Mouse (Mus musculus): ENCODE data around the gene Creg1. TPM values are rescaled to one million over a fixed set of nuclear protein-coding genes. Genes with fewer than 3 reads are reported as not detected.

Gene Creg1
- polyA plus RNA-seq, 1 experiment from 2014 or later, result 38.2 TPM

DNA sequence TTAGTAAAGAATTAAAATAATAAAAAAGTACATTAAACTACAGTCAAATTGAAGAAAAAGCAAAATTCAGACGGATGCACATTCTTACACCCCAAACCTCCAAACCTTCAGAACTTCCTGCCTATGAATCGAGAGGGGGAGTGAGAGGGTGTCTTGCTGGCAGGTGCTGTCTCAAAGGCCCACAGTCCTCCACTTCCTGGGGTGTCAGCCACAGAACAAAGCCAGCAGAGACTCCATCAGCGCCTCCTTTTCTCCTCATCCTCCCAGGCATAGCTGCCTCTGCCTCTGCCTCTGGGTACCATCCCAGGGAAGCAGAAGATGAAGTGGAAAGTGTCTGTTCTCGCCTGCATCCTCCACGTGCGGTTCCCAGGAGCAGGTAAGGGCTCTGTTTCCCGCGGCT, 25.0 kb downstream of the Creg1 start, which contains the start of gene Cd247:
Gene Cd247 (plus strand): TSS at position 171 of the 400 bp plus-strand sequence.
- Histone ChIP-seq H3K9me3 (ENCODE audit: control insufficient read depth, low read length) (no peaks in the 10 kb centered on the region), H3K4me1 (replicated peaks; ENCODE audit: control insufficient read depth, insufficient read depth, low read length) (no peaks in the 10 kb centered on the region; the same call in 1 of the 2 replicates), H3K36me3 (ENCODE audit: control insufficient read depth, insufficient read depth, low read length) (no peaks in the 10 kb centered on the region), H3K4me3 (ENCODE audit: low read depth, low read length) (no peak within 1 kb of the TSS), H3K27ac (ENCODE audit: low read depth, low read length) (no peak within 1 kb of the TSS), H3K4me2 (replicated peaks; ENCODE audit: low read depth, low read length) (no peak within 1 kb of the TSS), H3K9ac (ENCODE audit: low read depth, low read length) (no peak within 1 kb of the TSS), H3K27me3 (ENCODE audit: control insufficient read depth, insufficient read depth, low read length) (peaks cover 13% of the 10 kb centered on the region)
- DNase-seq (ENCODE audit: low spot score), result no peak
- no peak for ATAC-seq (ENCODE audit: low FRiP score)
- WGBS, result 69% methylated on average over 8 of the region's 8 CpGs

DNA sequence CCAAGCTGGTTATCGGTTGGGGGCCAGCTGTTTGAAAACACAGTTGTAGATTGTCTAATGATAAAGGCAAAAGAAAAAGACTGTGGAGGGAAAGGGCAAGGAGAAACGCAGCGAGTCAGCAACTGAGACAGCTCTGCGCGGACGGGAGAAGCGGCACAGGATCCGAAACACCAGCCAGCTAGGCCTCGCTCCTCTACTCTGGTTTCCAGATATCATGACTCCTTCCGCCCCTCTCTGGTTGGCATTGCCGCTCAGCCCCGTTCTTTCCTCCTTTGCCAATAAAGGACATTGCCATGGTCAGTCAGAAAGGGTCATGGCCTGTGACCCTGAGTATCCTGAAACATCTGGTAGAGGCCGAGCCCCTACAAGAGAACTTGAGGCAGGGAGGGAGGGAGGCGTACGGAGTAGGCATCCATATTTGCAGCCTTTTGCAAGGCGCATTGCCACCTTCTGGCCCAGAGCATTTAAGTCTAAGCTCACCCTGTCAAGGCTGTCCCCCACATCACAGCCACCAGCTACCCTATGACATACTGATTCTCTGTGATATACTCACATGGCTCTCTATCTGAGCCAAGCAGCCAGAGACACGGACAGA, 25.6 kb downstream of the Creg1 start:
- no peak for DNase-seq (ENCODE audit: low spot score)
- Histone ChIP-seq H3K4me2 (replicated peaks; ENCODE audit: low read depth, low read length) (no peak overlapping the region), H3K4me3 (ENCODE audit: low read depth, low read length) (no peak overlapping the region), H3K36me3 (ENCODE audit: control insufficient read depth, insufficient read depth, low read length) (no peaks in the 10 kb centered on the region), H3K4me1 (replicated peaks; ENCODE audit: control insufficient read depth, insufficient read depth, low read length) (no peaks in the 10 kb centered on the region; the same call in 1 of the 2 replicates), H3K9ac (ENCODE audit: low read depth, low read length) (no peak overlapping the region), H3K27ac (ENCODE audit: low read depth, low read length) (no peak overlapping the region), H3K9me3 (ENCODE audit: control insufficient read depth, low read length) (no peaks in the 10 kb centered on the region), H3K27me3 (ENCODE audit: control insufficient read depth, insufficient read depth, low read length) (peaks cover 13% of the 10 kb centered on the region)
- WGBS, result 77% methylated on average over 17 of the region's 17 CpGs
- ATAC-seq (ENCODE audit: low FRiP score), result no peak

DNA sequence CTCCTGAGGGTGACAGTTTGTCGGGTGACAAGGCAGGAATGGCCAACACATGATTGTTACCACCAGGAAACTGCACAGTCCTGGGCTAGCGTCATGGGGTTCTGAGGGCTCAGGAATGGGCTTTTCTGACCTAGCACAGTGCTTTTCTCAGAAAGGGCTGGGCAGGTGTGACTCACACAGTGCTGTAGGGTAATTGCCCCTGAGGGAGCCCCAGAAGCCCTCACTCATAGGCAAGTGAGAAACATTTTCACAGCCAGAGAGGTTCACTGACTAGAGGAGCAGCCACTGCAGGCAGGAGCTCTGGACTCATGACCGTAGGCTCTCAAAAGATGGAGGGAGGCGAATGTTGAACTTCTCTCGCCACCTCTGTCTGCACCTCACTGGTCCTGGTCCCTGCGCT, 26.4 kb downstream of the Creg1 start:
- 92% methylated on average over 6 of the region's 6 CpGs for WGBS
- Histone ChIP-seq H3K9ac (ENCODE audit: low read depth, low read length) (no peak overlapping the region), H3K4me1 (replicated peaks; ENCODE audit: control insufficient read depth, insufficient read depth, low read length) (no peaks in the 10 kb centered on the region; the same call in 1 of the 2 replicates), H3K27me3 (ENCODE audit: control insufficient read depth, insufficient read depth, low read length) (peaks cover 13% of the 10 kb centered on the region), H3K9me3 (ENCODE audit: control insufficient read depth, low read length) (no peaks in the 10 kb centered on the region), H3K4me2 (replicated peaks; ENCODE audit: low read depth, low read length) (no peak overlapping the region), H3K36me3 (ENCODE audit: control insufficient read depth, insufficient read depth, low read length) (no peaks in the 10 kb centered on the region), H3K4me3 (ENCODE audit: low read depth, low read length) (no peak overlapping the region), H3K27ac (ENCODE audit: low read depth, low read length) (no peak overlapping the region)
- ATAC-seq (ENCODE audit: low FRiP score), result no peak
- DNase-seq (ENCODE audit: low spot score), result no peak

- Histone ChIP-seq H3K36me3 (ENCODE audit: control insufficient read depth, insufficient read depth, low read length) (no peaks in the 10 kb centered on the region), H3K27ac (ENCODE audit: low read depth, low read length) (no peak overlapping the region), H3K4me3 (ENCODE audit: low read depth, low read length) (no peak overlapping the region), H3K4me2 (replicated peaks; ENCODE audit: low read depth, low read length) (no peak overlapping the region), H3K9ac (ENCODE audit: low read depth, low read length) (no peak overlapping the region), H3K4me1 (replicated peaks; ENCODE audit: control insufficient read depth, insufficient read depth, low read length) (no peaks in the 10 kb centered on the region; the same call in 1 of the 2 replicates), H3K27me3 (ENCODE audit: control insufficient read depth, insufficient read depth, low read length) (peaks cover 13% of the 10 kb centered on the region), H3K9me3 (ENCODE audit: control insufficient read depth, low read length) (no peaks in the 10 kb centered on the region)
- DNase-seq (ENCODE audit: low spot score), result no peak
- WGBS, result 91% methylated on average over 17 of the region's 17 CpGs
- no peak for ATAC-seq (ENCODE audit: low FRiP score)
These were observed 27.1 kb downstream of the Creg1 start for GRCm38 (mm10) chr1:165790461-165791210.

DNA sequence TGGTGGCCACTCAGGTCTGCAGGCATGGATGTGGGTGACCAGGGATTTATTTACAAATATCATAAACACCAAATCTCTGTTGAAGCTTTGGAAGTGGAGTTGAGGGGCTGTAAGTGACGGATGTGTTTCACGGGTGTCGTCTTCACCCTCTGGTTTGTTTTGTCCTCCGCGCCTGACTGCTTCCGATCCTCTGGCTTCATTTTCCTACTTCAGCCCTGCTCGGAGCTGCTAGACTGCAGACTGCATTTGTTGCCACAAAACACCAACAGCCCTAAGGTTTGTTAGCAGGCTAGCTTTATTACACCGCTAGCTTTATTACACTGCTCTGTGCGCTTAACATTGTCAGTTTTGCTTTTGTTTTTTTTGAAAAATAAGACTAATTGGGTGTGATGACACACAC, 27.9 kb downstream of the Creg1 start:
- H3K4me3 ChIP-seq (ENCODE audit: low read depth, low read length), result no peak overlapping the region
- H3K36me3 ChIP-seq (ENCODE audit: control insufficient read depth, insufficient read depth, low read length), result no peaks in the 10 kb centered on the region
- no peaks in the 10 kb centered on the region for H3K9me3 ChIP-seq (ENCODE audit: control insufficient read depth, low read length)
- H3K27me3 ChIP-seq (ENCODE audit: control insufficient read depth, insufficient read depth, low read length), result peaks cover 13% of the 10 kb centered on the region
- no peak overlapping the region for H3K9ac ChIP-seq (ENCODE audit: low read depth, low read length)
- no peak overlapping the region for H3K4me2 ChIP-seq (replicated peaks; ENCODE audit: low read depth, low read length)
- no peak overlapping the region for H3K27ac ChIP-seq (ENCODE audit: low read depth, low read length)
- DNase-seq (ENCODE audit: low spot score), result no peak
- 85% methylated on average over 9 of the region's 9 CpGs for WGBS
- no peak for ATAC-seq (ENCODE audit: low FRiP score)
- H3K4me1 ChIP-seq (replicated peaks; ENCODE audit: control insufficient read depth, insufficient read depth, low read length), result no peaks in the 10 kb centered on the region

DNA sequence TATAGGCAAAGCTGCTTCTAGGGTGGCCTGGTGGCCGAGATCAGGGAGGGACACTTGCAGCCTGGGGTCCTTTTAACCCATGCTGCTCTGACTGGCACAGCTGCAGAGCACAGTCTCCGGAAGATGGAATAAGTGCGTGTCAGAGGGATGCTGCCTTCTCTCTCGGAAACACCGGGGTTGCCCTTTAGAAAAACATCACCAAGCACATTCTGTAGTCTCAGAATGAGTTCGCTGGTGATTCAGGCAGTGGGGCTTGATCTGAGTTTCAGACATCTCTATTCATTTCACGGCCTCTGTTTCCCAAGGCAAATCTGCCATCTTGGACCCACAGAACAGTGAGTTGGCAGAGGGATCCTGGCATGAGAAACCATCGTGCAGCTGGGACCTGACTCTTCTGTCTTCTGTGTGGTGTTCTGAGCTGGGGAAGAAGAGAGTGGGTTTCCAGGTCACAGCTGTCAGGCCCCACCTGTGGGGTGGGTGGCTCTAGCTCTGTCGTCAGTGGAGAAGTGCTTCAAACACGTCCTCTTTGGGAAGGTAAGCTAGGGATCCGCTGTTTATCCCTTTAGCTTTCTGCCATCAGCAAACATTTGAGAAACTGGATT, 38.3 kb downstream of the Creg1 start:
- Histone ChIP-seq H3K9ac (ENCODE audit: low read depth, low read length) (no peak overlapping the region), H3K9me3 (ENCODE audit: control insufficient read depth, low read length) (no peaks in the 10 kb centered on the region), H3K36me3 (ENCODE audit: control insufficient read depth, insufficient read depth, low read length) (no peaks in the 10 kb centered on the region), H3K27ac (ENCODE audit: low read depth, low read length) (no peak overlapping the region), H3K4me1 (replicated peaks; ENCODE audit: control insufficient read depth, insufficient read depth, low read length) (no peaks in the 10 kb centered on the region), H3K4me3 (ENCODE audit: low read depth, low read length) (no peak overlapping the region), H3K27me3 (ENCODE audit: control insufficient read depth, insufficient read depth, low read length) (no peaks in the 10 kb centered on the region), H3K4me2 (replicated peaks; ENCODE audit: low read depth, low read length) (no peak overlapping the region)
- ATAC-seq (ENCODE audit: low FRiP score) (no peak), DNase-seq (ENCODE audit: low spot score) (no peak)
- 84% methylated on average over 11 of the region's 11 CpGs for WGBS

DNA sequence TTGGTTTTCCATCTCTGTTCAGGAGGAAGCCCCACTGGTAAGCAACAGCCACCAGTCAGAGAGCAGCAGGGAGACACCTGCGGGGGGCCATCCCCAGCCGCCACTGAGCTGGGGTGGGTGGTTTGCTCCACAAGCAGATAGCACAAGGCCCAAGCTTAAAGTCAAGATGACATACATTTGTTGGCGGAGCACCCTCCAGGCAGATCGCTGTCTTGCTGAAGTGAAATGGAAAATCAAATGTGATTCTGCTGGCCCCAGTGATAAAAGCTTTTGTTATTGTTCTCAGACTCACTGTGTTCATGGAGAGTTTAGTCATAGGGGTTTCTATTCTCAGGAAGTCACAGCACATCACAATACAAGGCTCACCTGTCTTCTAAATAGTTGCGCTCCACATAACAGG, 39.6 kb downstream of the Creg1 start:
- no peaks in the 10 kb centered on the region for H3K4me1 ChIP-seq (replicated peaks; ENCODE audit: control insufficient read depth, insufficient read depth, low read length)
- no peaks in the 10 kb centered on the region for H3K27me3 ChIP-seq (ENCODE audit: control insufficient read depth, insufficient read depth, low read length)
- H3K4me2 ChIP-seq (replicated peaks; ENCODE audit: low read depth, low read length), result no peak overlapping the region
- H3K27ac ChIP-seq (ENCODE audit: low read depth, low read length), result no peak overlapping the region
- WGBS, result 89% methylated on average over 5 of the region's 5 CpGs
- no peaks in the 10 kb centered on the region for H3K36me3 ChIP-seq (ENCODE audit: control insufficient read depth, insufficient read depth, low read length)
- ATAC-seq (ENCODE audit: low FRiP score), result no peak
- no peak overlapping the region for H3K4me3 ChIP-seq (ENCODE audit: low read depth, low read length)
- H3K9ac ChIP-seq (ENCODE audit: low read depth, low read length), result no peak overlapping the region
- no peak for DNase-seq (ENCODE audit: low spot score)
- no peaks in the 10 kb centered on the region for H3K9me3 ChIP-seq (ENCODE audit: control insufficient read depth, low read length)

DNA sequence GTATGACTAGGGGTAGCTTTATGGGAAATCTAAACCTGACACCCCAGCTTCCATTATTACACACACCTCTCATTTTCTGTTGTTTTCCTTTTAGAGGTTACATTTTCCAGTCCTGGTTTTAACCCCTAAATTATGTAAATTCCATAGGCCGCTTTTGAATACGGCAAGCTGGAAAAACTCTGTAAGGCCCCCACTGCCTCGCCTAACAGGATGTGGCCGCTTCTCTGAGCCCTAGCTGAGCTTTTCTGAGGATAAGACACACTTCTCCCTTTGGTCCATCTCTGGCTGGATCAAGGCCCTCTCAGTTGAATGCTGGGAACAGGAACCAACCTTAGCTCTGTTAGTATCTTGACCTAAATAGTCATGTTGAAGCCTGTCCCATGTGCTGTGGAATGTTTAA, 40.6 kb downstream of the Creg1 start:
- DNase-seq (ENCODE audit: low spot score), result no peak
- no peaks in the 10 kb centered on the region for H3K9me3 ChIP-seq (ENCODE audit: control insufficient read depth, low read length)
- no peaks in the 10 kb centered on the region for H3K4me1 ChIP-seq (replicated peaks; ENCODE audit: control insufficient read depth, insufficient read depth, low read length)
- ATAC-seq (ENCODE audit: low FRiP score), result no peak
- no peak overlapping the region for H3K4me3 ChIP-seq (ENCODE audit: low read depth, low read length)
- no peak overlapping the region for H3K4me2 ChIP-seq (replicated peaks; ENCODE audit: low read depth, low read length)
- H3K27ac ChIP-seq (ENCODE audit: low read depth, low read length), result no peak overlapping the region
- 94% methylated on average over 4 of the region's 4 CpGs for WGBS
- no peaks in the 10 kb centered on the region for H3K36me3 ChIP-seq (ENCODE audit: control insufficient read depth, insufficient read depth, low read length)
- no peaks in the 10 kb centered on the region for H3K27me3 ChIP-seq (ENCODE audit: control insufficient read depth, insufficient read depth, low read length)
- no peak overlapping the region for H3K9ac ChIP-seq (ENCODE audit: low read depth, low read length)
